Mouse (Mus musculus) limb, embryonic 13.5 days (tissue): ENCODE data around the gene Ccdc150. TPM values are rescaled to one million over a fixed set of nuclear protein-coding genes. Genes with fewer than 3 reads are reported as not detected.
A peak's percentile ranks its signal among the peaks of the same experiment; 100 is the strongest.

Experiments used
- ATAC-seq: fragments of 200-750 bp; cut with Nextera tagmentation; 2 replicates; pipeline ENCODE4 v1.8.0; 2017; ENCODE audit warnings: low read depth, moderate number of reproducible peaks, moderate TSS enrichment; ENCODE audit not compliant: low FRiP score
- H3K27ac ChIP-seq: fragments of 300-500 bp; sonication (generic); 2 replicates; pipeline ENCODE4 v1.5.1; 2015; ENCODE audit warnings: inconsistent platforms, mild to moderate bottlenecking, moderate library complexity
- H3K27me3 ChIP-seq: fragments of 300-500 bp; sonication (generic); 2 replicates; pipeline ENCODE4 v1.6.1; 2015; ENCODE audit warnings: mild to moderate bottlenecking, inconsistent platforms
- H3K36me3 ChIP-seq: fragments of 300-500 bp; sonication (generic); 2 replicates; pipeline ENCODE4 v1.6.1; 2015; ENCODE audit warnings: inconsistent platforms, mild to moderate bottlenecking, moderate library complexity
- H3K4me1 ChIP-seq: fragments of 300-500 bp; sonication (generic); 2 replicates; pipeline ENCODE4 v1.6.1; 2015; ENCODE audit warnings: inconsistent platforms
- H3K4me2 ChIP-seq: fragments of 300-500 bp; sonication (generic); replicated peaks from 2 replicates; pipeline ENCODE4 v1.6.1; 2015; ENCODE audit warnings: inconsistent platforms, mild to moderate bottlenecking, moderate library complexity
- H3K4me3 ChIP-seq: fragments of 300-500 bp; sonication (generic); 2 replicates; pipeline ENCODE4 v1.5.1; 2015; ENCODE audit warnings: moderate library complexity, mild to moderate bottlenecking, inconsistent platforms
- H3K9ac ChIP-seq: fragments of 300-500 bp; sonication (generic); 2 replicates; pipeline ENCODE4 v1.6.1; 2015; ENCODE audit warnings: mild to moderate bottlenecking, inconsistent platforms
- H3K9me3 ChIP-seq: fragments of 300-500 bp; sonication (generic); 2 replicates; pipeline ENCODE4 v1.6.1; 2016; ENCODE audit warnings: inconsistent platforms
- WGBS: fragments of 180-500 bp; shearing (Covaris S2); methylation state at CpG from one replicate; pipeline ENCODE4 v1.1.7; 2015; 5-methylcytosine and 5-hydroxymethylcytosine counted together
- polyA plus RNA-seq: library from polyadenylated mRNA; unstranded; fragments of >200 nt; fragmentation: Nextera tagmentation; extraction: Ambion mirVana; gene quantifications from 2 replicates; pipeline ENCODE4 v1.2.1, GENCODE M21; 2015

The Ccdc150 gene
- polyA plus RNA-seq, 1 experiment from 2014 or later, result 0.23 TPM

DNA sequence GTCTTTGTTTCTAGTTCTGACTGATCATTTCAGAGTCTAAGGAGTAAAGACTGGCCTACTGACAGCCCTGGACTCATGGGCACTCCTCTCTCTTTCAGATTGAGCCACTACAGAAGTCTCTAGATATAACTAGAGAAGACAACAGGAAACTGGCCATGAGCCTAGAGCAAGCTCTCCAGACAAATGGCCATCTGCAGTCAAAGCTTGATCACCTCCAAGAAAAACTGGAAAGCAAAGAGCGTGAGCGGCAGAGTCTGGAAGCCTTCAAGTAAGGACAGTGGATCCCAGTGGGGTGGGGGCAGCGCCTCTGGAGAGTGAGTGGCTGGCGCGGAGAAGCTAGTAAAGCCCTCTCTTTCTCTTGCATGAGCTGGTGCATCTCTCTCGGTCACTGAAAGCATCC, 106.1 kb downstream of the Ccdc150 start:
- ATAC-seq, result no peak
- Histone ChIP-seq H3K4me2 (no peak overlapping the region), H3K36me3 (no peaks in the 10 kb centered on the region), H3K27me3 (no peaks in the 10 kb centered on the region), H3K9ac (no peak overlapping the region), H3K4me3 (no peak overlapping the region), H3K27ac (no peak overlapping the region), H3K4me1 (no peaks in the 10 kb centered on the region), H3K9me3 (no peaks in the 10 kb centered on the region)
- WGBS, result 87% methylated on average over 6 of the region's 6 CpGs

- Histone ChIP-seq H3K4me3 (no peak overlapping the region), H3K9me3 (no peaks in the 10 kb centered on the region), H3K4me2 (no peak overlapping the region), H3K27ac (no peak overlapping the region), H3K27me3 (no peaks in the 10 kb centered on the region), H3K9ac (no peak overlapping the region), H3K4me1 (peaks cover 3% of the 10 kb centered on the region; the same call in 1 of the 2 replicates), H3K36me3 (peaks cover 9% of the 10 kb centered on the region)
- ATAC-seq, result no peak
Measured at GRCm38 (mm10) chr1:54377506-54378051, 127.1 kb downstream of the Ccdc150 start.

- Histone ChIP-seq H3K4me3 (no peak overlapping the region), H3K27ac (no peak overlapping the region), H3K9ac (no peak overlapping the region), H3K4me2 (no peak overlapping the region), H3K36me3 (peaks cover 10% of the 10 kb centered on the region), H3K4me1 (peaks cover 3% of the 10 kb centered on the region; the same call in 1 of the 2 replicates), H3K27me3 (no peaks in the 10 kb centered on the region), H3K9me3 (no peaks in the 10 kb centered on the region)
- WGBS, result 88% methylated on average over 9 of the region's 9 CpGs
- 0 out of 2 replicates have a peak, but pooled peaks have one; percentile 54 for ATAC-seq
Measured at GRCm38 (mm10) chr1:54380978-54381914, 130.8 kb downstream of the Ccdc150 start.

DNA sequence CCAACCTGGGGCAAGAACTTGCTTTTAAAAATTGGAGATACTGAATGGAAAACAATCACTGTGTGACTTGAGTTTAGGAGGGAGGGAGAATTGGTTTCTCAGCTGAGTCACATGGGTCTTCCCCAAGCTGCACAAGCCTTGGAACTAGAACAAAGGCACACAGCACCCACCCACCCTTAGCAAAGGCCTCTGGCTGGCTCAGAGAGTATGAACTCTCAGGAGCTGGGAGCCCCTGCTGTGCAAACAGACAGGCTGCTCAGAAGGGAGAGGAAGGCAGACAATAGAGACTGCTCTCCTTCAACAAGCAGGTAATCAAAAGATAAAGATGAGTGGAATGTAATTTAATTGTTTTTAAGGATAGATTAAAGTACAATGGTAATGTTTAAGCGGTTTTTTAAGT, 133.7 kb downstream of the Ccdc150 start:
- H3K27ac ChIP-seq, result no peak overlapping the region
- no peaks in the 10 kb centered on the region for H3K27me3 ChIP-seq
- peaks cover 13% of the 10 kb centered on the region for H3K36me3 ChIP-seq
- H3K9me3 ChIP-seq, result no peaks in the 10 kb centered on the region
- ATAC-seq, result no peak
- H3K4me2 ChIP-seq, result no peak overlapping the region
- H3K4me3 ChIP-seq, result no peak overlapping the region
- H3K9ac ChIP-seq, result no peak overlapping the region
- no peaks in the 10 kb centered on the region for H3K4me1 ChIP-seq
- 36% methylated on average over 1 of the region's 1 CpGs for WGBS

DNA sequence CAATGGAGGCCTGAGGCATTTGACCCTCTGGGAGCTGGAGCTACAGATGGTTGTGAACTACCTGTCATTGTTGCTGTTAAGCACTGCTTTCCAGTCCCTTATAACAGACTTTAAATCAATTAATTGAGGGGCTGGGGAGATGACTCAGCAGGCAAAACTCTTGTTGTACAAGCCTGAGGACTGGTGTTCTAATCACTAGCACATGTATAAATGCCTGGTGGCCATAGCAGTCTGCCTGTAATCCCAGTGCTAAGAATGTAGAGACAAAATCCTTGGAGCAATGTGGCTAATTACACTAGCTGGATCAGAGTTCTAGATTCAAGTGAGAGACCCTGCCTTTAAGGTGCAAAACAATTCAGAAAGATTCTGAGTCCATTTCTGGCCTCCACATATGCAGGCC, 152.3 kb downstream of the Ccdc150 start:
- no peak overlapping the region for H3K4me3 ChIP-seq
- no peaks in the 10 kb centered on the region for H3K4me1 ChIP-seq
- no peak overlapping the region for H3K4me2 ChIP-seq
- no peak overlapping the region for H3K9ac ChIP-seq
- no peak overlapping the region for H3K27ac ChIP-seq
- no peaks in the 10 kb centered on the region for H3K27me3 ChIP-seq
- ATAC-seq, result no peak
- H3K9me3 ChIP-seq, result no peaks in the 10 kb centered on the region
- H3K36me3 ChIP-seq, result peaks cover 65% of the 10 kb centered on the region

Other genes starting within 250 kb of the Ccdc150 start
- 3.0 and 3.7 TPM in 2 replicates for gene Hecw2, start 55.5 kb upstream of the Ccdc150 start, polyA plus RNA-seq
- 27.4 and 27.5 TPM in 2 replicates for gene Gtf3c3, start 188.3 kb downstream of the Ccdc150 start, polyA plus RNA-seq